Mouse (Mus musculus) CH12.LX (cell line): ENCODE results near the gene Gm20458. TPM values are rescaled to one million over a fixed set of nuclear protein-coding genes. Genes with fewer than 3 reads are reported as not detected.

Source experiments
- DNase-seq: peaks from one replicate; pipeline ENCODE4 v3.0.0-alpha.2; 2013; ENCODE audit errors: extremely low read depth
- H3K27ac ChIP-seq: 2 replicates; pipeline ENCODE4 v1.5.1; 2012; ENCODE audit warnings: low read depth, mild to moderate bottlenecking, control low read depth, moderate library complexity; ENCODE audit not compliant: insufficient read depth
- H3K27me3 ChIP-seq: replicated peaks from 2 replicates; pipeline ENCODE3; 2012; ENCODE audit warnings: inconsistent platforms
- H3K36me3 ChIP-seq, 2 experiments: replicated peaks in 1 of 2; 2 replicates each; pipeline versions ENCODE3 to v1.6.1; 2012; ENCODE audit warnings: inconsistent platforms in 1 of 2, low read length in 1 of 2, mild to moderate bottlenecking in 1 of 2, mixed read lengths in 1 of 2, moderate library complexity in 1 of 2; ENCODE audit not compliant: control insufficient read depth in 1 of 2, insufficient read depth in 1 of 2
- H3K4me1 ChIP-seq, 2 experiments: 2 replicates each; pipeline ENCODE4 v1.6.1; 2012; ENCODE audit warnings: inconsistent platforms in 1 of 2, moderate library complexity in 1 of 2; ENCODE audit not compliant: insufficient read depth in 2 of 2, control insufficient read depth in 1 of 2
- H3K4me2 ChIP-seq: 2 replicates; pipeline ENCODE4 v1.6.1; 2012; ENCODE audit warnings: low read depth, mild to moderate bottlenecking, control low read depth; ENCODE audit not compliant: poor library complexity, insufficient read depth, severe bottlenecking
- H3K4me3 ChIP-seq, 3 experiments: fragments of 150-350 bp in 1 of 3; sonication (generic) in 1 of 3; replicated peaks in 1 of 3; 2 replicates each; pipeline versions ENCODE3 to v1.5.1; 2011 to 2012; ENCODE audit warnings: low read depth in 2 of 3, low read length in 2 of 3, mild to moderate bottlenecking in 2 of 3, moderate library complexity in 2 of 3, control low read depth in 1 of 3, improper control_type of control experiment in 1 of 3, inconsistent platforms in 1 of 3, mixed read lengths in 1 of 3; ENCODE audit not compliant: poor library complexity in 1 of 3
- H3K79me2 ChIP-seq: replicated peaks from 2 replicates; pipeline ENCODE4 v1.6.1; 2012; ENCODE audit warnings: mild to moderate bottlenecking, moderate library complexity; ENCODE audit not compliant: control insufficient read depth, poor library complexity, insufficient read depth, severe bottlenecking; ENCODE audit errors: extremely low read depth
- H3K9ac ChIP-seq: 2 replicates; pipeline ENCODE4 v1.6.1; 2012; ENCODE audit warnings: low read depth, mild to moderate bottlenecking, control low read depth, moderate library complexity; ENCODE audit not compliant: insufficient read depth
- H3K9me3 ChIP-seq: replicated peaks from 2 replicates; pipeline ENCODE3; 2012; ENCODE audit warnings: low read length, inconsistent platforms, mixed read lengths
- CHD2 ChIP-seq: IDR thresholded peaks from 2 replicates; pipeline ENCODE4 v1.6.1; 2011; ENCODE audit warnings: low read length, improper control_type of control experiment
- CTCF ChIP-seq, 2 experiments: IDR thresholded peaks in 1 of 2; conservative IDR thresholded peaks in 1 of 2; 2 replicates each; pipeline ENCODE4 v1.5.1; 2011 to 2012; ENCODE audit warnings: low read depth in 2 of 2, low read length in 2 of 2, improper control_type of control experiment in 1 of 2, inconsistent platforms in 1 of 2, mild to moderate bottlenecking in 1 of 2, moderate library complexity in 1 of 2
- ETS1 ChIP-seq: conservative IDR thresholded peaks from 2 replicates; pipeline ENCODE4 v1.6.1; 2012; ENCODE audit warnings: low read depth, mild to moderate bottlenecking, inconsistent platforms, low read length, improper control_type of control experiment, moderate library complexity
- GABPA ChIP-seq: IDR thresholded peaks from 2 replicates; pipeline ENCODE4 v1.6.1; 2012; ENCODE audit warnings: low read depth, low read length, improper control_type of control experiment, inconsistent platforms; ENCODE audit not compliant: insufficient replicate concordance
- KAT2A ChIP-seq: IDR thresholded peaks from 2 replicates; pipeline ENCODE4 v1.6.1; 2012; ENCODE audit warnings: low read length, improper control_type of control experiment, inconsistent platforms; ENCODE audit not compliant: insufficient replicate concordance
- MAX ChIP-seq: IDR thresholded peaks from 2 replicates; pipeline ENCODE4 v1.6.1; 2011; ENCODE audit warnings: low read length, improper control_type of control experiment
- MEF2A ChIP-seq: IDR thresholded peaks from 2 replicates; pipeline ENCODE4 v1.6.1; 2014; ENCODE audit warnings: low read depth, mild to moderate bottlenecking, inconsistent platforms, low read length, improper control_type of control experiment, borderline replicate concordance
- MYC ChIP-seq: IDR thresholded peaks from 2 replicates; pipeline ENCODE4 v1.6.1; 2011; ENCODE audit warnings: low read depth, mild to moderate bottlenecking, improper control_type of control experiment, low read length
- NELFE ChIP-seq: IDR thresholded peaks from 2 replicates; pipeline ENCODE4 v1.6.1; 2011; ENCODE audit warnings: low read depth, low read length, improper control_type of control experiment
- PAX5 ChIP-seq: IDR thresholded peaks from 2 replicates; pipeline ENCODE4 v1.6.1; 2012; ENCODE audit warnings: low read length, inconsistent platforms, mixed read lengths
- POLR2AphosphoS2 ChIP-seq: IDR thresholded peaks from 2 replicates; pipeline ENCODE4 v1.6.1; 2011; ENCODE audit warnings: low read depth, low read length, improper control_type of control experiment
- RAD21 ChIP-seq: IDR thresholded peaks from 2 replicates; pipeline ENCODE4 v1.6.1; 2011; ENCODE audit warnings: low read depth, mild to moderate bottlenecking, low read length, improper control_type of control experiment, moderate library complexity
- SIN3A ChIP-seq: IDR thresholded peaks from 2 replicates; pipeline ENCODE4 v1.6.1; 2012; ENCODE audit warnings: low read length, improper control_type of control experiment, inconsistent platforms
- SMC3 ChIP-seq: IDR thresholded peaks from 2 replicates; pipeline ENCODE4 v1.6.1; 2011; ENCODE audit warnings: low read depth, low read length, improper control_type of control experiment
- TBP ChIP-seq: conservative IDR thresholded peaks from 2 replicates; pipeline ENCODE4 v1.6.1; 2011; ENCODE audit warnings: low read depth, low read length, improper control_type of control experiment
- TCF12 ChIP-seq: IDR thresholded peaks from 2 replicates; pipeline ENCODE4 v1.6.1; 2014; ENCODE audit warnings: low read depth, mild to moderate bottlenecking, inconsistent platforms, low read length, improper control_type of control experiment
- USF1 ChIP-seq: IDR thresholded peaks from 2 replicates; pipeline ENCODE4 v1.6.1; 2014; ENCODE audit warnings: low read depth, mild to moderate bottlenecking, inconsistent platforms, low read length, improper control_type of control experiment
- ZMIZ1 ChIP-seq: IDR thresholded peaks from 2 replicates; pipeline ENCODE4 v1.6.1; 2012; ENCODE audit warnings: low read depth, mild to moderate bottlenecking, inconsistent platforms, low read length, improper control_type of control experiment
- dilution Hi-C: fragments of 300-500 bp; cut with MboI; formaldehyde crosslinking; loops from 2 replicates; pipeline ENCODE4 v1.14.3; 2020; ENCODE audit warnings: low sequenced_read_pairs; ENCODE audit not compliant: extremely low pct_unique_long_range_greater_than_20kb, extremely low pct_ligation_motif_present
- in situ Hi-C: fragments of 300-500 bp; cut with MboI; formaldehyde crosslinking; loops from 3 replicates; pipeline ENCODE4 v1.14.3; 2019; ENCODE audit warnings: low sequenced_read_pairs, low pct_ligation_motif_present, low pct_unique_long_range_greater_than_20kb, mixed read lengths
- polyA plus RNA-seq: library from polyadenylated mRNA; unstranded; fragments of >175 nt; gene quantifications from 2 replicates; pipeline ENCODE4 v1.2.1, GENCODE M21; 2012; ENCODE audit warnings: low read depth; ENCODE audit not compliant: insufficient read length
- total RNA-seq, 2 experiments: library from RNA; depleted of rRNA; stranded (reverse); fragments of 300-350 nt in 1 of 2; fragments of >200 nt in 1 of 2; gene quantifications; 2 replicates each; pipeline ENCODE4 v1.2.3; 2012 to 2014

Gm20458 gene
- total and polyA plus RNA-seq, 3 experiments = 0.31 to 1.1 (median 0.74) TPM

DNA sequence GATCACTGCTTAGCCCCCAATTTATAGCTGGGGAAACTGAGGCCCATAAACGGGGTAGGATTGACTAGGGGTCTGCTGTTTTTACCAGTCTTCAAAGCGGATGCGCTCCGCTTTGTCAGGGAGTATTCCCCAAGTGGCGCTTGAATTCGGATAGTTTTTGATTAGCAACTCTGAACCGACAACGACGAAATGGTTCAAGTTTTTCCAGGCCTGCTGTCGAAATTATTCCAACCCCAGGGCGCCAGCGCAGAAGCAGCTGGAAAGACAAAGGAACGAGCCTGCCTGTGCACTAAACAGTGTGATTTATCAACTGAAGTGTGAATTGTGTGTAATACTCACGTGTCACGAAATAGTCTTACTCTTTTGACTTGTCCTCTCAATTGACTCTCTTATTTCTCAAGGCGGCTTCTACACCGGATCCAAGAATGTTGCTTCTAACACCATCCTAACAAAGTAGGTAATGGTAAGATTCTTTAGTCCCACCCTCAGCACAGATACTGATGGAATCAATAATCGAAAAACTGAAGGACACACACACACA lies 17.2 kb upstream of the Gm20458 start, which contains the start of gene Sdc4:
Gene Sdc4, minus strand, starts transcription at position 428 of the 541 bp plus-strand sequence.
- H3K27ac ChIP-seq = peak within 1 kb of the TSS; percentile 10; the same call in 1 of the 2 replicates
- H3K9me3 ChIP-seq = no peaks in the 10 kb centered on the region
- H3K4me3 ChIP-seq = peak within 1 kb of the TSS; percentile 58 to 72 (median 63)
- H3K79me2 ChIP-seq = peaks cover 31% of the 10 kb centered on the region
- H3K4me1 ChIP-seq = peaks cover 14 to 51% of the 10 kb centered on the region in 2 experiments; a peak in 3 of 4 replicates
- H3K9ac ChIP-seq = peak within 1 kb of the TSS; percentile 87
- in situ Hi-C loops (no loop called here), dilution Hi-C loops (no loop called here)
- TF ChIP-seq KAT2A (no peak), ETS1 (no peak), POLR2AphosphoS2 (no peak), TCF12 (no peak), RAD21 (no peak), MAX (no peak), MEF2A (no peak), SIN3A (no peak), NELFE (no peak), PAX5 (no peak)
- peaks cover 20% of the 10 kb centered on the region for H3K27me3 ChIP-seq
- H3K36me3 ChIP-seq = peaks cover 0 to 15% of the 10 kb centered on the region in 2 experiments
- H3K4me2 ChIP-seq = peak within 1 kb of the TSS; percentile 77
- DNase-seq = no peak

DNA sequence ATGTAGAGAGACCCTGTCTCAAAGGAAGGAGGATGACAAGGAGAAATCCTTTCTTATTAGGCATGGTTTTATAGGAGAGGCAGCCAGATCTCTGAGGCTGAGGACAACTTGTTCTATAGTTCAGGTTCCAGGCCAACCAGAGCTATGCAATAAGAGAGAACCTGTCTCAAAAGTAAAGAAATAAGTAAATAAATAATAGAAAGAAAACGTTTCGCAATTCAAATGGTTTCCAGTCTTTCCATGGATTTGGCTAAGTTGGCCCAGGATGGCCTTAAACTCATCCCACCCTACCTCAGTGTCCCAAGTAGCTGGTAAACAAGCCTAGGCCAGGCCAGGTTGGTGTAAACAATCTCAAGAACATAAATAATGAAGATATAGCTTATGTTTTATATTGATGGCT lies 16.1 kb upstream of the Gm20458 start:
- dilution Hi-C loops (no loop called here), in situ Hi-C loops (no loop called here)
- Histone ChIP-seq H3K27me3 (peaks cover 32% of the 10 kb centered on the region), H3K9me3 (peaks cover 4% of the 10 kb centered on the region), H3K9ac (no peak overlapping the region), H3K4me1 (peaks cover 14 to 39% of the 10 kb centered on the region in 2 experiments; a peak in 3 of 4 replicates), H3K4me2 (no peak overlapping the region), H3K36me3 (peaks cover 0 to 7% of the 10 kb centered on the region in 2 experiments), H3K79me2 (peaks cover 20% of the 10 kb centered on the region), H3K4me3 (no peak overlapping the region), H3K27ac (no peak overlapping the region)
- no peak for DNase-seq
- TF ChIP-seq ZMIZ1 (no peak), SIN3A (no peak)

DNA sequence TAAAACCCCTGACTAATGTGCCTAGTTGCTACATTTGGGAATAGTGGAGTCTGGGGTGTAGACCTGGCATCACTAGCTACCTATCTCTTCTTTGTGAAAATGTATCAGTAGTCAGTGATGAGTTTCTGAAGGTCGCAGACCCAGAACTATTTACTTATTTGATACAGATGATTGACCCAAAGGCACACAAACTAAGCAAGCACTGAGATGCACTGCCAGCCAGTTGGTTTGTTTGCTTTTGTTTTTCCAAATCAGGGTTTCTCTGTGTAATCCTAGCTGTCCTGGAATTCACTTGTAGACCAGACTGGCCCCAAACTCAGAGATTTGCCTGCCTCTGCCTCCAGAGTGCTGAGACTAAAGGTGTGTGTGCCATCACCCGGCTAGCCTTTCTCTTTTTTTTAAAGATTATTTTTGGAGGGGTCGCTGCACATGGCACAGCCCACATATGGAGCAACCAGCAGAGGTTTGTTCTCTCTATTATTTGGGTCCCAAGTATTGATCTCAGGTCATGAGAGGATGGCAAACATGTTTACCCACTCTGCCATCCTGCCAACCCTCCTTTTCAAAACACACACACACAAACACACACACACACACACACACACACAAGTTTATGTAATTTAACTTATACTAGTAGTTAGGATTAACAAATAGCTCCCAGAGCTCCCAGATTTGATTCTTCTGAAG lies 15.2 kb upstream of the Gm20458 start:
- Histone ChIP-seq H3K36me3 (no peaks in the 10 kb centered on the region), H3K9me3 (peaks cover 12% of the 10 kb centered on the region), H3K9ac (no peak overlapping the region), H3K27me3 (peaks cover 39% of the 10 kb centered on the region), H3K4me1 (peaks cover 10 to 31% of the 10 kb centered on the region in 2 experiments; a peak in 3 of 4 replicates), H3K4me2 (no peak overlapping the region), H3K4me3 (no peak overlapping the region), H3K79me2 (peaks cover 14% of the 10 kb centered on the region), H3K27ac (no peak overlapping the region)
- dilution Hi-C loops (no loop called here), in situ Hi-C loops (no loop called here)
- no peak for TF ChIP-seq CTCF (conservative IDR thresholded peaks at IDR 0.05 in 1 of 2, IDR thresholded peaks at IDR 0.05 in 1 of 2; ENCODE audit: low read depth in 2 of 2, low read length in 2 of 2)
- TF ChIP-seq GABPA = no peak
- TF ChIP-seq POLR2AphosphoS2 = no peak
- TF ChIP-seq NELFE = no peak
- TF ChIP-seq CHD2 = no peak
- no peak for TF ChIP-seq MYC
- TF ChIP-seq MAX = no peak
- TF ChIP-seq TBP = no peak
- TF ChIP-seq PAX5 = no peak
- TF ChIP-seq USF1 = no peak
- no peak for TF ChIP-seq SMC3
- DNase-seq = no peak
